Mouse (Mus musculus) skeletal muscle tissue, postnatal 0 days (tissue): ENCODE data around the gene Rpl36a. TPM values are rescaled to one million over a fixed set of nuclear protein-coding genes. Genes with fewer than 3 reads are reported as not detected.

Source experiments
- polyA plus RNA-seq: library from polyadenylated mRNA; unstranded; fragments of >200 nt; fragmentation: Nextera tagmentation; extraction: Ambion mirVana; gene quantifications from 2 replicates; pipeline ENCODE4 v1.2.1, GENCODE M21; 2015

Rpl36a gene
- polyA plus RNA-seq, result 299 and 323 TPM in 2 replicates

DNA sequence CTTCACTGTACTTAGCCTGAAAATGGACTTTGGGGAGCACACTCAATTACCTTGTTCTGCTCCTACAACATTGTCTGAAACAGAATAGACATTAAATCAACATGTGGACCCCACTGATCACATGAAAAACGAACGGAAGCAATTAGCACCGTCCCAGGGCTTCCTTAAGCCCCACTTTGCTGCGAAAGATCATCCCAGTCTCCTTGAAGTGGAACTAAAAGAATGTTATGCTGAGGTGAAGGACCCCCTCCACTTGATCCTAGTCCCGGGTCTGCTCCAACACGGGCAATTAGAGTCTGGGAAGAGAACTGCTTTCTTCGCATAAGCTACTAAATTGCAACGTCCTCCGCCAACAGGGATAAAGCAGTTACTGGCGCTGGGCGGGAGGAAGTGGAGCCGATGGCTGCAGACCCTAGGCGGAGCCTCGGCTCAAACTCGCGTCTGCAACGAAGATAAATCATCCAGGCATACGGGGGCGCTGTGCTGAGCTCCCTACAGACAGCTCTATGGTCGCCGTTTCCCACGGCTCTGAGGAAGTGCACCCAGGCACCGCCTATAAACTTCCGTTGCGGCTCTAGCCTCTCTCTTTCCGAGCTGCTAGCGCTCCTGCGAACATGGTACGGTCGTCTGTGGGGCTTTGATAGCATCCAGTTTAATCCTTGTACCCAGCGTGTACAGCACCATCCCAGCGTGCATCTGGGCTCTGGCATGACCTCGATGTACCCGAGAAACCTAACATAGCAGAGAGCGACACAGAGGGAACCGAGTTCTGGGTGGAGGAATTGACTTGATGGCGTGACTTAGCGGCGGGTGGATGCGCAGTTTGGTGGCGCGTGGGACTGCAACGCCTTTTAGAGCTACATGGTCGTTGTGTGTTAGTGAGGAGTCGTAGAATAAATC, at the start of gene Rpl36a:
Rpl36a (plus strand) TSS at position 552 of the 900 bp plus-strand sequence.

DNA sequence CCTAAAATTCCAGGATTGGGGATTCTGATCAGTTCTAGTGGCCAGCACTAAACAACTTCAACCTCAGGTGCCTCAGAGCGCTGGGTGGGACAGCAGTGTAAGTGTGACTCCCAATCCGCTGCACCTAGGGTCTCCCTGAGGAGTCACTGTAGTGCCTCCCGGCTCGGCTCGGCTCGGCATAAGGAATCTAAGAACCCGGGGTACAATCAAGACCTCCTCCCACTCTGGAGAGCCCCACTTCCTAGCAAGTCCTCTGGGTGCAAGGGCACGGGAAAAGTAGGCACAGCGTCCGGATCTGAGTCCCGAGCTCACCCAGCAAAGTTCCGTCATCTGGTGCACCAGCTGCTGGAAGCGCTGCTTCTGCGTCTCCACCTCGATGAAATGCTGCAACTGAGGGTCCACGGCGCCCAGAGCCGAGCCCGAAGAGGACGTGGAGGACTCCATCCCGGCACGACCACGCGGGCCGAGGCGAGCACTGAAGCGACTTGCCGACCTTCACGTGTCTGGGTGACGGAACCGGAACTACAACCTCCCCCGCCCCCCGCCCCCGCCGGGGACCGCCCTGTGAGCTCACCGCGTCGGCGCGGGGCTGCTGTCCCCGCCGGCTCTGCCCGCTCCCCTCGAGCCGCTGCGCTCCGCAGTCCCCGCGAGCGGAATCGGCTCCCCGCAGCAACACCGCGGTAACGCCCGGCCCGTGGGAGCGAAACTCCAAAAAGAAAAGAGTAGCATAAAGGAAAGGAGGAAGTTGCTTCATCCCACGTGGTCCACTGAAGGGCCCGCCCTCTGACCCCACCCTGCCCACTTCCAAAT, 44.1 kb upstream of the Rpl36a start, which contains the start of gene Timm8a1:
Timm8a1 (minus strand) TSS at position 721 of the 810 bp plus-strand sequence.

DNA sequence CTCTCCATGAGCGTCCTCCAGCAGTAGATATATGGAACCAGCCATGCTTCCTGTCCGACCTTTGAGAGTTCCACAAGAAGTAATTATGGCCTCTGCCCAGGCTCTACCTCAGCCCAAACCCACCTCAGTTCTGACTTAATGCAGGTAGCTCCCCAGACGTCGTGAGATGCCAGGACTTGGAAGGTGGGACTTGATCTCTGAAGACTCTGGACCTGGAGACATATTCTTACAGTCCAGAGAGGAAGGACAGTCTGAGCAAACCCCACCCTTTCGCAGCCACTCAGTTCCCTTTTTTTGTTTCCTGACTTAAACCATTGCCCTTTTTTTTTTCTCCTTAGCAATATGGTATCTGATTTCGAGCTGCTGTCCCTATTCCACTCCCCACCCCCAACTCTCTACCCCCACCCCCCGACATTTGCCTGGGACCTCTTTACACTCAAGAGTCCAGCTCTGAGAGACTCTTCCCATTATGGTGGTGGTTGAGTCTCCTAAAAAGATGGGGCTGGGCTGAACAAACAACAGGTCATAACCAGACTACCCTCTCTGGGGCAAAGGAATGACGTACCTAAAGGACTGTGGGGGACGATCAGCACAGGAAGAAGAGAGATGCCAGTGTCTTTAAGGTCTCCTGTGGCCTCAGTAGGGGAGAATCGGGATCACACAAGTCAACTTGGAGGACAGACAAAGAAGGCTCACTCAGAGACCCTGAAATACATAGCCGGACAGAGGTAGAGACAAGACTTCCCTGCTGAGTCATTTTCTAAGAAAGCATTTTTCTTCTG, 2.4 kb upstream of the Rpl36a start, which contains the start of gene Btk:
Btk (minus strand) TSS at position 683 of the 782 bp plus-strand sequence.

DNA sequence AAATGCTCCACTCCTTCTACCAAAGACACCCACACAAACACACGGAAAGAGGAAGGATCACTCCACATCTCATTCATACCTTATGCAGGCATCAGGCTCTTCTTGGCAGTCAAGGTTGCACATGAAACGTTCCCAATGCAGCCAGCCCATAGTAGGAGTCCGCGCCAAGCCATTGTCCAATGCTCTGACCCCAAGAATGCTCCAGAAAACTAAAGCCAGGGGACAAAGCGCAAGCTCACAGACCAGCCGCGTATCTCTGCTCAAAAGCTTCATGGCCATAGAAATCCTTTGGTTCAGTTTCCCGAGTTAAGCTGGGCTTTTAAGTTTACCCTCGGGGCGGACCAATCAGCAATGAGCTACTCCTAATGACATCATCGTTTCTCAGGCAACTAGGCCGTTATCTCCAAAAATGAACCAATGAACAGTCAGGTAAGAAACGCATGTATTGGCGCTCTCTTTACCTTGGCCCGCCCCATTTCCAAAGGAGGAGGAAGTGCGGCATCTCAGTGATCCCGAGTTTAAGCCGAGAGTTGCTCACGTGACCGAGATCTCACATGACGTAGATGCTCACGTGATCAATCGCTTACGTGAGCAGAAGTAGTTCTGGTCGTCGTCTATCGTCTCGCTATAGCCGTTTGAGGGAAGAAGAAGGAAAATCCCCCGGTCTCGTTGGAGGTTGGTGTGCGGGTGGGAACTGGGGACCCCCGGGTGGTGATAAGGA, 15.4 kb downstream of the Rpl36a start, which contains the start of the genes Gla and Hnrnph2:
Gla (minus strand) TSS at position 467 of the 721 bp plus-strand sequence.
Hnrnph2 (plus strand) TSS at position 521 of the 721 bp plus-strand sequence.

Other genes with a start within 250 kb of the Rpl36a start
- gene Drp2, start 181.1 kb upstream of the Rpl36a start, polyA plus RNA-seq, result 2.3 and 2.8 TPM in 2 replicates
- not detected in 2 replicates for gene Taf7l, start 109.2 kb upstream of the Rpl36a start, polyA plus RNA-seq
- 54.5 and 56.1 TPM in 2 replicates for gene Timm8a1, start 43.8 kb upstream of the Rpl36a start, polyA plus RNA-seq
- 1.8 and 1.9 TPM in 2 replicates for gene Btk, start 2.1 kb upstream of the Rpl36a start, polyA plus RNA-seq
- 1.7 and 2.0 TPM in 2 replicates for gene Gla, start 15.5 kb downstream of the Rpl36a start, polyA plus RNA-seq
- 74.5 and 79.7 TPM in 2 replicates for gene Hnrnph2, start 15.5 kb downstream of the Rpl36a start, polyA plus RNA-seq
- 5.3 and 7.5 TPM in 2 replicates for gene Armcx4, start 100.9 kb downstream of the Rpl36a start, polyA plus RNA-seq
- 28.4 and 28.6 TPM in 2 replicates for gene Armcx1, start 132.3 kb downstream of the Rpl36a start, polyA plus RNA-seq
- 19.4 and 19.7 TPM in 2 replicates for gene Armcx6, start 165.8 kb downstream of the Rpl36a start, polyA plus RNA-seq
- gene Armcx3, start 170.9 kb downstream of the Rpl36a start, polyA plus RNA-seq, result 90.7 and 93.7 TPM in 2 replicates
- gene Armcx2, start 223.6 kb downstream of the Rpl36a start, polyA plus RNA-seq, result 40.6 and 41.0 TPM in 2 replicates